In genomic region chr7:43213781-43214180, GRCm38 (mm10) we compare ENCODE assay signal across 7 mouse cellular contexts.
DNase-seq lines count a peak whose midpoint lies in the region; TF ChIP-seq lines count a peak whose summit lies in the region.
"Not testable (repeated sequence)": the region's sequence is repeated elsewhere in the genome, so short reads cannot be mapped to it uniquely, and the experiment has no call there.

No protein-coding gene starts in this region.

- H3K9ac ChIP-seq in ES-Bruce4 (ENCODE audit: low read depth, poor library complexity, severe bottlenecking): peak overlapping the region; percentile 74; the same call in 1 of the 2 replicates

- TF ChIP-seq POLR2A in ES-Bruce4 (IDR thresholded peaks at IDR 0.05; ENCODE audit: insufficient read depth, low read length): not testable (repeated sequence)

- not testable (repeated sequence) for H3K9me3 ChIP-seq in ES-Bruce4 (replicated peaks; ENCODE audit: control insufficient read depth, insufficient read depth, low read length, poor library complexity, severe bottlenecking)

- H3K36me3 ChIP-seq in ES-Bruce4 (ENCODE audit: control insufficient read depth, insufficient read depth, low read length, poor library complexity, severe bottlenecking): not testable (repeated sequence)

- intact Hi-C loops in heart, postnatal 14 days (cut with DNase I); left cerebral cortex, postnatal 4 days (cut with DNase I): not testable (repeated sequence)

- not testable (repeated sequence) for H3K27me3 ChIP-seq in ES-Bruce4 (ENCODE audit: control insufficient read depth, insufficient read depth, low read length, poor library complexity, severe bottlenecking)

- peak overlapping the region; percentile 36 for H3K4me3 ChIP-seq in ES-Bruce4 (ENCODE audit: low read depth, low read length)

- DNase-seq in WW6 (ENCODE audit: low read depth, low spot score): peak; percentile 57
- DNase-seq in adrenal gland, postnatal 14 days: peak; percentile 19
- peak; percentile 9 to 11 for DNase-seq in heart, postnatal 14 days
- peak; percentile 36 to 56 for DNase-seq in kidney, postnatal 25 days
- peak; percentile 9 for DNase-seq in left cerebral cortex, postnatal 4 days
- DNase-seq in right cerebral cortex, postnatal 10 days (ENCODE audit: low spot score in 2 of 2): peak; percentile 28 to 32

- TF ChIP-seq CTCF in ES-Bruce4 (IDR thresholded peaks at IDR 0.05; ENCODE audit: low read depth, low read length): not testable (repeated sequence)

- not testable (repeated sequence) for TF ChIP-seq EP300 in ES-Bruce4 (IDR thresholded peaks at IDR 0.05; ENCODE audit: insufficient read depth, low read depth, low read length)

- H3K4me1 ChIP-seq in ES-Bruce4 (ENCODE audit: control insufficient read depth, insufficient read depth, low read length): not testable (repeated sequence)

- H3K27ac ChIP-seq in ES-Bruce4 (ENCODE audit: insufficient read depth, low read length): not testable (repeated sequence)
